In genomic region chr15:78298558-78298957, GRCm38 (mm10) we compare ENCODE assay signal across 23 mouse cellular contexts.
"Had no signal": no experiment of that assay in that cellular context is flagged by ENCODE, and none has a peak within 500 bp of the region (broad histone marks: within the 10 kb centered on the region; RNA-seq: fewer than 3 reads in every experiment).

No protein-coding gene starts in this region.

- H3K9me3 ChIP-seq: heart, embryonic 10.5 days; heart, embryonic 12.5 days; hindbrain, embryonic 12.5 days; intestine, embryonic 15.5 days; limb, embryonic 10.5 days; limb, embryonic 12.5 days; liver, embryonic 13.5 days had no signal

- H3K4me3 ChIP-seq: heart, embryonic 10.5 days; heart, embryonic 12.5 days; hindbrain, embryonic 12.5 days; intestine, embryonic 15.5 days; layer of hippocampus, adult 2 months; left cerebral cortex, adult 2 months; limb, embryonic 10.5 days; limb, embryonic 12.5 days; liver, embryonic 13.5 days had no signal

- H3K27me3 ChIP-seq: heart, embryonic 12.5 days; hindbrain, embryonic 12.5 days; intestine, embryonic 15.5 days; limb, embryonic 12.5 days; liver, embryonic 13.5 days had no signal

- H3K4me1 ChIP-seq: heart, embryonic 12.5 days; hindbrain, embryonic 12.5 days; intestine, embryonic 15.5 days; limb, embryonic 12.5 days; liver, embryonic 13.5 days had no signal

- DNase-seq: gastrocnemius, postnatal 14 days; gastrocnemius, postnatal 36 days; heart, adult 18-20 months; heart, postnatal 10 days; heart, postnatal 4 days; kidney, adult 18-20 months; kidney, adult 8-10 months; kidney, postnatal 10 days; kidney, postnatal 25 days; kidney, postnatal 4 days; liver; liver, embryonic 13.5 days had no signal

- ATAC-seq: hindbrain, embryonic 16.5 days; inflammation-experienced regulatory T-cells, adult 6 months; intestine, embryonic 15.5 days; intestine, postnatal 0 days had no signal

- H3K36me3 ChIP-seq: heart, embryonic 10.5 days; heart, embryonic 12.5 days; hindbrain, embryonic 12.5 days; intestine, embryonic 15.5 days; limb, embryonic 10.5 days; limb, embryonic 12.5 days; liver, embryonic 13.5 days had no signal
